Mouse (Mus musculus): ENCODE measurements at regions not wholly inside any gene's neighbourhood (a gene's known extent, or its start where the extent isn't known, plus 50 kb on each side); places are given as distances from the start of the nearest gene placed in this dataset.

DNA sequence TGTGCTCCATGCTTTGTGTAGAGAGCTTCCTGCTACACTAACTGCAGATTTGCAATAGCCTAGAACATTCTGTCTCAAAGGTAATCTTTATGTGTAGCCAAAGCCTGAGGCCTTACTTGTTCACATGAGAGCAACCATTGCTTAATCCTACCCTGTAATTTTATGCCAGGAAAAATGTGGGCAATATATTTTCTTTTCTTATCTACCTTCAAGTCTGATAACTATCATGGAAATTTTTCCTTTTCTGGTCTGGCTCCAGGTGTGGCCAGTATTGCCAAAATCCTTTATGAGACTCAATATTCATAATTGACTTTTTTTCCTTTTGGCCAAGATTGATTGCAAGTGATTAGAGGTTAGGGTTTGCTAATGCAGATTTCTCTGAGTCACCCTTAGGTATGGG lies 178.0 kb upstream of the Peli2 start:
- TF ChIP-seq CTCF (IDR thresholded peaks at IDR 0.05; ENCODE audit: low read depth) = no peak
- TF ChIP-seq EP300 (IDR thresholded peaks at IDR 0.05; ENCODE audit: low read depth) = no peak

All from liver, embryonic 14.5 days (tissue).